Mouse (Mus musculus) heart, embryonic 14.5 days (tissue): Measurements from ENCODE around the gene Slc6a5. TPM values are rescaled to one million over a fixed set of nuclear protein-coding genes. Genes with fewer than 3 reads are reported as not detected.

Experiments
- ATAC-seq: fragments of 200-750 bp; cut with Nextera tagmentation; 2 replicates; pipeline ENCODE4 v1.8.0; 2017; ENCODE audit warnings: low read depth, moderate TSS enrichment; ENCODE audit not compliant: insufficient number of reproducible peaks, insufficient read depth, low FRiP score
- H3K27ac ChIP-seq, 2 experiments: fragments of 200-500 bp in 1 of 2; fragments of 300-500 bp in 1 of 2; sonication (generic) in 1 of 2; replicated peaks in 1 of 2; 2 replicates each; pipeline ENCODE4 v1.5.1; 2012 to 2014; ENCODE audit warnings: low read depth in 2 of 2, low read length in 2 of 2, control low read depth in 1 of 2, mild to moderate bottlenecking in 1 of 2, mixed read lengths in 1 of 2; ENCODE audit not compliant: control insufficient read depth in 1 of 2, insufficient read depth in 1 of 2
- H3K27me3 ChIP-seq: fragments of 300-500 bp; sonication (generic); 2 replicates; pipeline ENCODE4 v1.6.1; 2014; ENCODE audit warnings: mild to moderate bottlenecking, low read length, control low read depth; ENCODE audit not compliant: control insufficient read depth, insufficient read depth
- H3K36me3 ChIP-seq: fragments of 300-500 bp; sonication (generic); 2 replicates; pipeline ENCODE4 v1.6.1; 2014; ENCODE audit warnings: mild to moderate bottlenecking, control low read depth, low read length, mixed read lengths; ENCODE audit not compliant: control insufficient read depth, insufficient read depth
- H3K4me1 ChIP-seq, 2 experiments: fragments of 200-500 bp in 1 of 2; fragments of 300-500 bp in 1 of 2; sonication (generic) in 1 of 2; 2 replicates each; pipeline ENCODE4 v1.6.1; 2012 to 2014; ENCODE audit warnings: low read length in 2 of 2, control low read depth in 1 of 2, mixed read lengths in 1 of 2; ENCODE audit not compliant: control insufficient read depth in 2 of 2, insufficient read depth in 2 of 2
- H3K4me2 ChIP-seq: fragments of 300-500 bp; sonication (generic); 2 replicates; pipeline ENCODE4 v1.6.1; 2014; ENCODE audit warnings: mild to moderate bottlenecking, low read length
- H3K4me3 ChIP-seq, 2 experiments: fragments of 200-500 bp in 1 of 2; fragments of 300-500 bp in 1 of 2; sonication (generic) in 1 of 2; 2 replicates each; pipeline ENCODE4 v1.5.1; 2012 to 2014; ENCODE audit warnings: low read length in 2 of 2, mild to moderate bottlenecking in 2 of 2, control low read depth in 1 of 2, low read depth in 1 of 2, moderate library complexity in 1 of 2; ENCODE audit not compliant: control insufficient read depth in 1 of 2, insufficient read depth in 1 of 2
- H3K9ac ChIP-seq: fragments of 300-500 bp; sonication (generic); 2 replicates; pipeline ENCODE4 v1.6.1; 2014; ENCODE audit warnings: mild to moderate bottlenecking, low read length
- H3K9me3 ChIP-seq: fragments of 300-500 bp; sonication (generic); 2 replicates; pipeline ENCODE4 v1.6.1; 2016; ENCODE audit warnings: low read length, control low read depth; ENCODE audit not compliant: control insufficient read depth
- WGBS: fragments of 180-500 bp; shearing (Covaris S2); extraction: QIAGEN DNeasy Blood & Tissue Kit; methylation state at CpG from one replicate; pipeline ENCODE4 v1.1.7; 2014; 5-methylcytosine and 5-hydroxymethylcytosine counted together
- polyA plus RNA-seq: library from polyadenylated mRNA; unstranded; fragments of >200 nt; fragmentation: Nextera tagmentation; extraction: Ambion mirVana; gene quantifications from 2 replicates; pipeline ENCODE4 v1.2.1, GENCODE M21; 2014

Gene Slc6a5
- polyA plus RNA-seq, 1 experiment from 2014 or later: not detected

- no peaks in the 10 kb centered on the region for H3K4me1 ChIP-seq
- peaks cover 8% of the 10 kb centered on the region; the same call in 1 of the 2 replicates for H3K27me3 ChIP-seq
- H3K4me3 ChIP-seq: no peak overlapping the region
- H3K4me2 ChIP-seq: no peak overlapping the region
- no peaks in the 10 kb centered on the region for H3K36me3 ChIP-seq
- H3K9me3 ChIP-seq: no peaks in the 10 kb centered on the region
- H3K9ac ChIP-seq: no peak overlapping the region
- WGBS: 34% methylated on average over 6 of the region's 6 CpGs
- no peak for ATAC-seq
- no peak overlapping the region for H3K27ac ChIP-seq
Measured at GRCm38 (mm10) chr7:49984698-49985097, 74.8 kb downstream of the Slc6a5 start.

GRCm38 (mm10) chr7:49985947-49986346 lies 76.0 kb downstream of the Slc6a5 start:
- no peak overlapping the region for H3K27ac ChIP-seq
- no peaks in the 10 kb centered on the region for H3K36me3 ChIP-seq

GRCm38 (mm10) chr7:49999321-49999720 lies 89.4 kb downstream of the Slc6a5 start:
- no peak overlapping the region for H3K4me3 ChIP-seq
- H3K27me3 ChIP-seq: no peaks in the 10 kb centered on the region
- H3K9ac ChIP-seq: no peak overlapping the region
- no peaks in the 10 kb centered on the region for H3K4me1 ChIP-seq
- no peak for ATAC-seq
- whole genome bisulfite sequencing: 74% methylated on average over 4 of the region's 4 CpGs
- H3K4me2 ChIP-seq: no peak overlapping the region
- no peaks in the 10 kb centered on the region for H3K9me3 ChIP-seq
- no peak overlapping the region for H3K27ac ChIP-seq
- H3K36me3 ChIP-seq: no peaks in the 10 kb centered on the region

More at GRCm38 (mm10) chr7:49985947-49986346, 76.0 kb downstream of the Slc6a5 start:
- Histone ChIP-seq H3K4me2 (no peak overlapping the region), H3K4me3 (no peak overlapping the region), H3K27me3 (0 out of 2 replicates have a peak, but pooled peaks cover 3% of the 10 kb centered on the region), H3K4me1 (no peaks in the 10 kb centered on the region), H3K9ac (no peak overlapping the region), H3K9me3 (no peaks in the 10 kb centered on the region)
- WGBS: 87% methylated on average over 8 of the region's 8 CpGs
- ATAC-seq: no peak

GRCm38 (mm10) chr7:50005268-50005667 lies 95.3 kb downstream of the Slc6a5 start:
- no peak overlapping the region for H3K4me3 ChIP-seq
- no peak overlapping the region for H3K27ac ChIP-seq
- H3K4me2 ChIP-seq: no peak overlapping the region
- H3K27me3 ChIP-seq: no peaks in the 10 kb centered on the region
- no peak overlapping the region for H3K9ac ChIP-seq
- H3K4me1 ChIP-seq: no peaks in the 10 kb centered on the region
- WGBS: 66% methylated on average over 2 of the region's 2 CpGs
- no peak for ATAC-seq
- no peaks in the 10 kb centered on the region for H3K36me3 ChIP-seq
- no peaks in the 10 kb centered on the region for H3K9me3 ChIP-seq

Other genes with a start within 250 kb of the Slc6a5 start
- gene Htatip2, start 151.0 kb upstream of the Slc6a5 start, polyA plus RNA-seq: 14.9 TPM in 2 replicates
- gene Prmt3, start 131.8 kb upstream of the Slc6a5 start, polyA plus RNA-seq: 45.7 and 48.4 TPM in 2 replicates
- 0.53 and 0.61 TPM in 2 replicates for gene Nell1, start 64.7 kb downstream of the Slc6a5 start, polyA plus RNA-seq